Mouse (Mus musculus) heart, embryonic 11.5 days (tissue): Measurements from ENCODE around the gene Morn1. TPM values are rescaled to one million over a fixed set of nuclear protein-coding genes. Genes with fewer than 3 reads are reported as not detected.
A peak's percentile ranks its signal among the peaks of the same experiment; 100 is the strongest.

Experiments
- ATAC-seq: fragments of 200-750 bp; cut with Nextera tagmentation; replicated peaks from 2 replicates; pipeline ENCODE4 v1.8.0; 2017; ENCODE audit warnings: moderate library complexity; ENCODE audit not compliant: insufficient number of reproducible peaks, low FRiP score, low TSS enrichment
- H3K27ac ChIP-seq: fragments of 300-500 bp; sonication (generic); 2 replicates; pipeline ENCODE4 v1.5.1; 2014; ENCODE audit warnings: mild to moderate bottlenecking, low read depth, low read length
- H3K27me3 ChIP-seq: fragments of 300-500 bp; sonication (generic); 2 replicates; pipeline ENCODE4 v1.6.1; 2014; ENCODE audit warnings: mild to moderate bottlenecking, low read length, mixed read lengths; ENCODE audit not compliant: control insufficient read depth, insufficient read depth
- H3K36me3 ChIP-seq: fragments of 300-500 bp; sonication (generic); 2 replicates; pipeline ENCODE4 v1.6.1; 2014; ENCODE audit warnings: mild to moderate bottlenecking, low read length, moderate library complexity, mixed read lengths; ENCODE audit not compliant: control insufficient read depth, insufficient read depth
- H3K4me1 ChIP-seq: fragments of 300-500 bp; sonication (generic); 2 replicates; pipeline ENCODE4 v1.6.1; 2014; ENCODE audit warnings: low read length; ENCODE audit not compliant: control insufficient read depth, insufficient read depth
- H3K4me2 ChIP-seq: fragments of 300-500 bp; sonication (generic); 2 replicates; pipeline ENCODE4 v1.6.1; 2014; ENCODE audit warnings: mild to moderate bottlenecking, moderate library complexity
- H3K4me3 ChIP-seq: fragments of 300-500 bp; sonication (generic); 2 replicates; pipeline ENCODE4 v1.5.1; 2014; ENCODE audit warnings: low read depth, low read length
- H3K9ac ChIP-seq: fragments of 300-500 bp; sonication (generic); 2 replicates; pipeline ENCODE4 v1.6.1; 2014; ENCODE audit warnings: mild to moderate bottlenecking, low read depth, low read length, moderate library complexity
- H3K9me3 ChIP-seq: fragments of 300-500 bp; sonication (generic); replicated peaks from 2 replicates; pipeline ENCODE4 v1.6.1; 2016; ENCODE audit warnings: low read length; ENCODE audit not compliant: control insufficient read depth
- WGBS: fragments of 180-500 bp; shearing (Covaris S2); extraction: QIAGEN DNeasy Blood & Tissue Kit; methylation state at CpG from one replicate; pipeline ENCODE4 v1.1.7; 2014; ENCODE audit not compliant: insufficient replicate concordance; 5-methylcytosine and 5-hydroxymethylcytosine counted together
- polyA plus RNA-seq: library from polyadenylated mRNA; unstranded; fragments of >200 nt; fragmentation: Nextera tagmentation; extraction: Ambion mirVana; gene quantifications from 2 replicates; pipeline ENCODE4 v1.2.1, GENCODE M21; 2014

Gene Morn1
- polyA plus RNA-seq, 1 experiment from 2014 or later, result 2.9 TPM

DNA sequence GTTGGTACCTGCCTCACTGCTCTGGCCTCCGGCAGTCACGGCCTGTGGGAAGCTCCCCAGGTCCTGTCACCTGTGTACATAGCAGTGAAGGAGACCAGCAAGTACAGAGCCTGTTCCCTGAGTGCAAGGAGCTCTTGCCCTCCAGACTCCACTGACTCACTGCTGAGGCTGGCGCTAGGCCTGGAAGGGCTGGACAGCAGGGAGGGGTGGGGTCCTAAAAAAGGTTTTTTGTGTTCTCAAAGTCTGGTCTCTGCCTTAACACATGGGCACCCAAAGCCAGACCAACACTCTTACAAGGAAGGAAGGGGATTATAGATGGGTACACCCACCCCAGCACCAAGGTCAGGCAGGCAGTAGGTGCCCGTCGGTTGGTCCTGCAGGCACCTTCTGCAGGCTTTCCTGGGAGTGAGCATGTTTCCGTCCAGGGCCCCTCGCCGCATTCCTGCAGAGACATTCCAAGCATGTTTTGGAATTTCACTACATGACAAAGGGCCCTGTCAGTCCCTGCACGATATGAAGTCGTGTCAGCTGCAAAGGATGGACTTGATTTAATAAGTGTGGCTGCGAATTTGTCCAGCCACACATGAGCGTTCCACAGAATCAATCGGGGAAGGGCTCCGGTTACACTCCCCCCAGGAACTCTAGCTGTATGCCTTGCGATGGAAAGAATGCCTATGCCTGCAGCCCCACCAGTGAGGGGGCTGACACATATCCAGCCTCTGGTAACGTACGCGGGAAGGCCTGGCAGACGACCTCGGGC is 47.5 kb downstream of the Morn1 start:
- Histone ChIP-seq H3K9me3 (no peaks in the 10 kb centered on the region), H3K27ac (peak overlapping the region; percentile 83), H3K4me3 (no peak overlapping the region), H3K4me1 (peaks cover 62% of the 10 kb centered on the region), H3K9ac (peak overlapping the region; percentile 43), H3K4me2 (peak overlapping the region; percentile 38), H3K36me3 (no peaks in the 10 kb centered on the region), H3K27me3 (no peaks in the 10 kb centered on the region)
- ATAC-seq, result no peak; the same call in 1 of the 2 replicates
- 19% methylated on average over 20 of the region's 20 CpGs for WGBS

GRCm38 (mm10) chr4:155134686-155135172 is 48.4 kb downstream of the Morn1 start:
- no peak overlapping the region for H3K4me3 ChIP-seq
- no peak overlapping the region; the same call in 1 of the 2 replicates for H3K4me2 ChIP-seq
- ATAC-seq, result no peak
- 76% methylated on average over 7 of the region's 7 CpGs for WGBS
- peaks cover 60% of the 10 kb centered on the region for H3K4me1 ChIP-seq
- H3K9me3 ChIP-seq, result no peaks in the 10 kb centered on the region
- peak overlapping the region; percentile 39; the same call in 1 of the 2 replicates for H3K9ac ChIP-seq
- no peaks in the 10 kb centered on the region for H3K27me3 ChIP-seq
- H3K27ac ChIP-seq, result peak overlapping the region; percentile 83
- H3K36me3 ChIP-seq, result no peaks in the 10 kb centered on the region

DNA sequence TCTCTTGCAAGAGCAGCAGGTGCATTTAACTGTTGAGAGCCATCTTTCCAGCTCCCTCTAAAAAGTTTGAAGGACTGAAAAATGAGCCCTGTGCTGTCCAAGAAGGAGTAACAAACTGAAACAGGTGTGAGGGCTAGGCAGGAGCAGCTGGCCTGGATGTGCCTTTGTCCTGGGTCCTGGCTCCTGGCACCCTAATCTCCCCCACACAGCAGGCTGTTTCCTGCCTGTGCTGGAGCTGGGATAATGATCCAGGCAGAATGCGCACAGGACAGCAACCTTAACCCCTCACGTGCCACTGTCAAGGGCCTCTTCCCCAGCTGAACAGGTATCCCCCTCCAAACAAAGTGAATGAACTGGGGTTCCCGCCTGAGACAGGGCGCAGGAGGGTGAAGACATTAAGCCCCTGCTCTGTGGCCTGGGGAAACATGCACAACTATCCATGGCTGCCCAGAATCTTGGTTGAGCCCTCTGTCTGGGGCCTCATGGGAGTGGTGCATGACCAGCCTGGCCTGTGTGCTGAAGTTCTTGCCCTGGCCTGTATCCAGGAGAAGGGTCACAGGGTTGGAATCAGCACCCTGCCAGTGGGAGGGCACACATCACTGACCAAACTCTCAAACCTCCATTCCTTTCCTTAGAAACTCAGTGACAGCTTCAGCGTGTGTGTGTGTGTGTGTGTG is 49.7 kb downstream of the Morn1 start:
- 0 out of 2 replicates have a peak, but pooled peaks have one; percentile 13 for ATAC-seq
- Histone ChIP-seq H3K36me3 (no peaks in the 10 kb centered on the region), H3K4me3 (no peak overlapping the region), H3K9ac (no peak overlapping the region), H3K27ac (no peak overlapping the region), H3K9me3 (no peaks in the 10 kb centered on the region), H3K27me3 (no peaks in the 10 kb centered on the region), H3K4me2 (0 out of 2 replicates have a peak overlapping the region, but pooled peaks have one; percentile 4), H3K4me1 (peaks cover 54% of the 10 kb centered on the region)
- whole genome bisulfite sequencing, result 60% methylated on average over 5 of the region's 5 CpGs

GRCm38 (mm10) chr4:155137891-155138290 is 51.5 kb downstream of the Morn1 start:
- H3K4me2 ChIP-seq, result no peak overlapping the region; the same call in 1 of the 2 replicates
- peaks cover 43% of the 10 kb centered on the region for H3K4me1 ChIP-seq
- no peaks in the 10 kb centered on the region for H3K9me3 ChIP-seq
- no peaks in the 10 kb centered on the region for H3K27me3 ChIP-seq
- H3K27ac ChIP-seq, result no peak overlapping the region
- WGBS, result 90% methylated on average over 7 of the region's 7 CpGs
- H3K4me3 ChIP-seq, result no peak overlapping the region
- no peak for ATAC-seq
- H3K9ac ChIP-seq, result no peak overlapping the region
- H3K36me3 ChIP-seq, result no peaks in the 10 kb centered on the region

- H3K9ac ChIP-seq, result no peak overlapping the region
- ATAC-seq, result no peak
- H3K27ac ChIP-seq, result no peak overlapping the region; the same call in 1 of the 2 replicates
- WGBS, result 81% methylated on average over 8 of the region's 8 CpGs
- no peaks in the 10 kb centered on the region for H3K27me3 ChIP-seq
- no peaks in the 10 kb centered on the region for H3K36me3 ChIP-seq
- H3K4me3 ChIP-seq, result no peak overlapping the region
- peaks cover 40% of the 10 kb centered on the region for H3K4me1 ChIP-seq
- H3K4me2 ChIP-seq, result no peak overlapping the region
- no peaks in the 10 kb centered on the region for H3K9me3 ChIP-seq
Observed at GRCm38 (mm10) chr4:155138451-155138850, 52.1 kb downstream of the Morn1 start.

- H3K4me1 ChIP-seq, result peaks cover 40% of the 10 kb centered on the region
Observed at GRCm38 (mm10) chr4:155139281-155140045, 53.1 kb downstream of the Morn1 start.

DNA sequence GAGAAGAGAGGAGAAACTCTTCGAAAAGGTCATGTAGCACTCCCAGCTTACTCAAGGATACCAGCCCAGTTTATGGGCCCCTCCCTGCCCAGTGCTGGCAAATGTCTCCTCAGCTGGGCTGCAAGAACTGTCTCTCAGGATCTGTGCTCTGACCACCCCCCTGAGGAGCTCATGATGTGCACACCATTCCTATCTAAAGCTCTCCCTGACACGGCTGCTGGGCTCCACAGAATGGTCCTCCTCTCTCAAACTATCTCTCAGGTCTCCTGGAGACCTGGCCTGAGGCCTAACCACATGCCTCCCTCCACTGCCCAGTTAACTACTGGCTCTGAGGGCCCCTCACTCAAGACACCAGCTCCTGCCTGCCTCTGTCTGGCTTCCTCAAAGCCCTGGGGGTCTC is 53.8 kb downstream of the Morn1 start:
- Histone ChIP-seq H3K27ac (no peak overlapping the region), H3K4me3 (no peak overlapping the region), H3K27me3 (no peaks in the 10 kb centered on the region), H3K9ac (no peak overlapping the region), H3K36me3 (no peaks in the 10 kb centered on the region), H3K9me3 (no peaks in the 10 kb centered on the region), H3K4me1 (peaks cover 35% of the 10 kb centered on the region), H3K4me2 (no peak overlapping the region)
- ATAC-seq, result no peak
- 41% methylated on average over 2 of the region's 2 CpGs for WGBS

More at GRCm38 (mm10) chr4:155139281-155140045, 53.1 kb downstream of the Morn1 start:
- no peak overlapping the region for H3K4me3 ChIP-seq
- H3K9ac ChIP-seq, result no peak overlapping the region
- no peaks in the 10 kb centered on the region for H3K36me3 ChIP-seq
- ATAC-seq, result no peak
- no peaks in the 10 kb centered on the region for H3K9me3 ChIP-seq
- no peak overlapping the region for H3K4me2 ChIP-seq
- H3K27me3 ChIP-seq, result no peaks in the 10 kb centered on the region
- 78% methylated on average over 12 of the region's 12 CpGs for WGBS
- no peak overlapping the region for H3K27ac ChIP-seq

DNA sequence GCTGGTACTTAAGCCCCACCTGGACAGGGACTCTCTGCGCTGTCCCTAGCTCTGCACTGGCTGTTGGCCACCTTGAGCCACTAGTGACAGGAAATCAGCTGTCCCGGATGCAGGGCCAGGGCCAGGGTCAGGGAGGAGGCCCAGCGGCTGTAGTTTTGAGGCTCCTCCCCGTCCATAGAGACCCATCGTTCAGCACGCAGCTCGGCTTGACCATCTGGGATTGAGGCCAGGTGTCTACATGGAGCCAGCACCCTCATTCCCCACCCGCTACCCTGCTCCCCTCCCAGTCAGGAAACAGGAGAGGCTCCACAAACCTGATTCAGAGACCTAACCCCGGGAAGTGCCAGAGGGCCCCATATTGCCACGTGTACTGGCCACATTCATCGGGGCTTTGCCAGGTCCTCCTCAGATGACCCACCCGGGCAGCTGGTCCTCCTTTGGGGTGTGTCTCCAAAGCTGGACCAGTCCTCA is 54.5 kb downstream of the Morn1 start:
- H3K27ac ChIP-seq, result no peak overlapping the region
- no peaks in the 10 kb centered on the region for H3K27me3 ChIP-seq
- no peaks in the 10 kb centered on the region for H3K36me3 ChIP-seq
- WGBS, result 51% methylated on average over 12 of the region's 12 CpGs
- ATAC-seq, result no peak
- no peaks in the 10 kb centered on the region for H3K9me3 ChIP-seq
- H3K9ac ChIP-seq, result no peak overlapping the region
- H3K4me3 ChIP-seq, result no peak overlapping the region
- H3K4me1 ChIP-seq, result peaks cover 28% of the 10 kb centered on the region
- no peak overlapping the region for H3K4me2 ChIP-seq
